Mouse (Mus musculus): ENCODE data around the gene Pex16.

GRCm38 (mm10) chr2:92408309-92409045 is 34.0 kb downstream of the Pex16 start:
- TF ChIP-seq CTCF (IDR thresholded peaks at IDR 0.05; ENCODE audit: low read depth, low read length) (no peak), POLR2A (IDR thresholded peaks at IDR 0.05; ENCODE audit: extremely low read depth, insufficient read depth, low read length) (no peak)

Measured in liver, adult 2 months (tissue).